Mouse (Mus musculus): ENCODE data around the gene Mlst8. TPM values are rescaled to one million over a fixed set of nuclear protein-coding genes. Genes with fewer than 3 reads are reported as not detected.

Mlst8 gene
- polyA plus RNA-seq, 1 experiment from 2014 or later, result 20.9 TPM

GRCm38 (mm10) chr17:24481027-24481815 lies 2.3 kb upstream of the Mlst8 start:
- no peak overlapping the region for H3K4me3 ChIP-seq (ENCODE audit: low read depth, low read length)
- H3K9ac ChIP-seq (ENCODE audit: low read depth, low read length), result no peak overlapping the region
- no peaks in the 10 kb centered on the region for H3K27me3 ChIP-seq (ENCODE audit: control insufficient read depth, insufficient read depth, low read length)
- H3K27ac ChIP-seq (ENCODE audit: low read depth, low read length), result no peak overlapping the region
- WGBS (ENCODE audit: insufficient replicate concordance), result 89% methylated on average over 20 of the region's 20 CpGs
- no peaks in the 10 kb centered on the region for H3K9me3 ChIP-seq (replicated peaks; ENCODE audit: control insufficient read depth, low read length)
- peaks cover 13% of the 10 kb centered on the region for H3K4me1 ChIP-seq (ENCODE audit: control insufficient read depth, insufficient read depth, low read length)
- H3K36me3 ChIP-seq (ENCODE audit: control insufficient read depth, insufficient read depth, low read length), result peaks cover 6% of the 10 kb centered on the region
- no peak overlapping the region for H3K4me2 ChIP-seq
- no peak for ATAC-seq (replicated peaks; ENCODE audit: insufficient number of reproducible peaks, low FRiP score, low TSS enrichment)

DNA sequence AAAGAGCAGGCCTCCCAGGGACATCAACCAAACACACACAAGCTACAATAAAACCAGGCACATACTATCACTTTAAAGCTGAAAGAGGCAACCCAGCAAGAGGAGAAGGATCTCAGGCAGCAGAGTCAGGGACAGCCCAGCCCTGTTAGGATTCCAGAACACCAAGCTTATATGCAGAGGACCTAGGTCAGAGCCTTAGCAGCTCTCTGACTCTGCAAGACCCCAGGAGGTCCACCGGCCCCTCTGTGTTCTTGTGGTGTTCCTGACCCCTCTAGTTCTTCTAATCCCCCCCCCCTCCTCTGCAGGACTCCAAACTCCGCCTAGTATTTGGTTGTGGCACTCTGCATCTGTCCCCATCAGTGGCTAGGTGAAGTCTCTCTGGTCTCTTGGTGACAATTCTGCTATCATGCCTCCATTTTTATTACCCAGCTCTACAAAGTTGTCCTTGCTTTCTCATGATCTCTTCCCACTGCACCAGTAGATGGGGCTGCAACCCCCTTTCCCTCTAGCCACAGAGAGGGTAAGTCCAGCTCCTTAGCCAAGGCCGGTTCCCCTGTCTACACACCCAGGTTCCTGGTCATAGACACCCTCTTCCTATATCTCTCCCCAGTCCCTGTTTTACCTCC lies 1.4 kb upstream of the Mlst8 start:
- 46% methylated on average over 3 of the region's 3 CpGs for WGBS (ENCODE audit: insufficient replicate concordance)
- no peaks in the 10 kb centered on the region for H3K27me3 ChIP-seq (ENCODE audit: control insufficient read depth, insufficient read depth, low read length)
- peaks cover 9% of the 10 kb centered on the region for H3K4me1 ChIP-seq (ENCODE audit: control insufficient read depth, insufficient read depth, low read length)
- peaks cover 12% of the 10 kb centered on the region for H3K36me3 ChIP-seq (ENCODE audit: control insufficient read depth, insufficient read depth, low read length)
- no peak overlapping the region for H3K27ac ChIP-seq (ENCODE audit: low read depth, low read length)
- H3K9ac ChIP-seq (ENCODE audit: low read depth, low read length), result no peak overlapping the region
- no peak overlapping the region; the same call in 1 of the 2 replicates for H3K4me2 ChIP-seq
- ATAC-seq (replicated peaks; ENCODE audit: insufficient number of reproducible peaks, low FRiP score, low TSS enrichment), result no peak
- H3K4me3 ChIP-seq (ENCODE audit: low read depth, low read length), result no peak overlapping the region
- no peaks in the 10 kb centered on the region for H3K9me3 ChIP-seq (replicated peaks; ENCODE audit: control insufficient read depth, low read length)

GRCm38 (mm10) chr17:24479431-24479830 lies 553 bp upstream of the Mlst8 start:
- WGBS (ENCODE audit: insufficient replicate concordance), result 29% methylated on average over 1 of the region's 1 CpGs
- ATAC-seq (replicated peaks; ENCODE audit: insufficient number of reproducible peaks, low FRiP score, low TSS enrichment), result no peak
- Histone ChIP-seq H3K9ac (ENCODE audit: low read depth, low read length) (no peak overlapping the region), H3K4me3 (ENCODE audit: low read depth, low read length) (peak overlapping the region; percentile 74; the same call in 1 of the 2 replicates), H3K4me2 (peak overlapping the region; percentile 72), H3K27me3 (ENCODE audit: control insufficient read depth, insufficient read depth, low read length) (no peaks in the 10 kb centered on the region), H3K9me3 (replicated peaks; ENCODE audit: control insufficient read depth, low read length) (no peaks in the 10 kb centered on the region), H3K4me1 (ENCODE audit: control insufficient read depth, insufficient read depth, low read length) (peaks cover 7% of the 10 kb centered on the region; the same call in 1 of the 2 replicates), H3K36me3 (ENCODE audit: control insufficient read depth, insufficient read depth, low read length) (peaks cover 17% of the 10 kb centered on the region), H3K27ac (ENCODE audit: low read depth, low read length) (no peak overlapping the region)

DNA sequence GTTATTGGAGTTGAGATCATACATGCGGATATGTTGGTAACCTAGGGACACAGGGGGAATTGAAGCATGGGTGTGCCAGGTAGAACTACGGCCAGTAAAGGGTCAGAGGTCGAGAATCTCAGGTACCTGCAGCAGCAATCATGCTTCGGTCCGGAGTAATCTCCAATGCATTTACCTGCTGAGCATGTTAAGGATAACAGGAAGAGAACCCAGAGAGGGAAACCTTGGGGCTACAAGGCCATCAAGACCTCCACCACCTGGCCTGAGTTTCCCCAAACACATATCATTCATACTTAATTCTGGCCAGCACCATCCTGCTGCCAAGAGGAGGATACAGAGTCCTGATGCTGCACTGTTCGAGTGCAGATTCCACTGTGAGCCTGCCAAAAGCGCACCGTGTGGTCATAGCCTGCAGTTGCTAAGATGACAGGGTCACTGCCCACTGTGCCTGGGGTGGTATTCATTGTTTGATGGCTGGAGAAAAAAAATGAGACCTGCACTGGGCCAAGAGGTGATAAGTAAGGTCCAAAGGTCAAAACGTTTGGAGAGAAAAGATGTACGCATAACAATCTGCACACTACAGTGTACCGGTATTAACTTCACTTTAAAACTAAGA lies 785 bp downstream of the Mlst8 start:
- no peak for ATAC-seq (replicated peaks; ENCODE audit: insufficient number of reproducible peaks, low FRiP score, low TSS enrichment)
- peaks cover 15% of the 10 kb centered on the region; the same call in 1 of the 2 replicates for H3K4me1 ChIP-seq (ENCODE audit: control insufficient read depth, insufficient read depth, low read length)
- H3K36me3 ChIP-seq (ENCODE audit: control insufficient read depth, insufficient read depth, low read length), result peaks cover 24% of the 10 kb centered on the region
- H3K4me2 ChIP-seq, result peak overlapping the region; percentile 72
- H3K9ac ChIP-seq (ENCODE audit: low read depth, low read length), result peak overlapping the region; percentile 87
- 55% methylated on average over 11 of the region's 11 CpGs for WGBS (ENCODE audit: insufficient replicate concordance)
- no peaks in the 10 kb centered on the region for H3K27me3 ChIP-seq (ENCODE audit: control insufficient read depth, insufficient read depth, low read length)
- no peak overlapping the region; the same call in 1 of the 2 replicates for H3K27ac ChIP-seq (ENCODE audit: low read depth, low read length)
- peak overlapping the region; percentile 74 for H3K4me3 ChIP-seq (ENCODE audit: low read depth, low read length)
- no peaks in the 10 kb centered on the region for H3K9me3 ChIP-seq (replicated peaks; ENCODE audit: control insufficient read depth, low read length)

DNA sequence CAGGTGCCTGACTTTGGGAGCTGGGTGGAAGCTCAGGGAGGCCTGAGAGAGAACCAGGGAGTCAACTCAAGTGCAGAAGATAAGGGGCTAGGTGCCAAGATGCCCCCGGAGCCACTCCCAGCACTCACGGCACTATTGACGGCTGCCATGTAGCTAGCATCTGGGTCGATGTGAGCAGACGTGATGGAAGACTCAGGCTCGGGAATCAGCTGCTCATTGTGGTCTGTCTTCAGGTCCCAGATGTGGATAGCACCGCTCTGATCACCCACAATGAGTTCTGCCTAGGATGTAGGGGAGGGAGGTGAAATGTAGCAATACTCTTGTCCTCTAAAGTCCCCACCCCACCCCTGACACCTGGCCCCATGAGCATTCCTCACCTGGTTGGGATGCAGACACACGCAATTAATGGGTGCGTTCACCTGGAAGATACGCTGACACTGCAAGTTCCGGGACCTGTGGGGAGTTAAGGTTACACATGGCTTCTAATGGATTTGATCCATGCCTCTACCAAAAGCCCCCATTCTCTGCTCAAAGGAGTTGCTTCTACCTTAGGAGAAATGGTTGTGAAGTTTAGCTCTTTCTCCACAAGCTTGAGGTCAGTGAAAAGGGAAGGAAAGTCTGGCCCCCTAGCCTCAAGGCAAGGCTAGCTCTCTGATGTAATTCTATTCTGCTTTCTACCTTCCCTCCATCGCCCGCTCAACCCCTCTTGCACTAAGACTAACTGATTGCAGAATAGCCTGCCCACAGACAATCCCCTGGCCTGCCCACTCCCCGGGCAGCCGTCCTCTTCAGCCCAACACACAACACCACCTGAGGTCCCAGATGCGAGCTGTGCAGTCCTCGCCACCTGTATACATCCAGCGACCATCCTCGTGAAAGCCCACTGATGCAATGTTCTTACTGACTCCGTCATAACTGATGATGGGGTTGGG lies 1.6 kb downstream of the Mlst8 start:
- Histone ChIP-seq H3K4me1 (ENCODE audit: control insufficient read depth, insufficient read depth, low read length) (peaks cover 22% of the 10 kb centered on the region), H3K27me3 (ENCODE audit: control insufficient read depth, insufficient read depth, low read length) (no peaks in the 10 kb centered on the region), H3K4me3 (ENCODE audit: low read depth, low read length) (peak overlapping the region; percentile 74), H3K9me3 (replicated peaks; ENCODE audit: control insufficient read depth, low read length) (no peaks in the 10 kb centered on the region), H3K9ac (ENCODE audit: low read depth, low read length) (peak overlapping the region; percentile 87), H3K36me3 (ENCODE audit: control insufficient read depth, insufficient read depth, low read length) (peaks cover 24% of the 10 kb centered on the region), H3K27ac (ENCODE audit: low read depth, low read length) (no peak overlapping the region), H3K4me2 (peak overlapping the region; percentile 72; the same call in 1 of the 2 replicates)
- ATAC-seq (replicated peaks; ENCODE audit: insufficient number of reproducible peaks, low FRiP score, low TSS enrichment), result no peak
- 92% methylated on average over 20 of the region's 20 CpGs for WGBS (ENCODE audit: insufficient replicate concordance)

DNA sequence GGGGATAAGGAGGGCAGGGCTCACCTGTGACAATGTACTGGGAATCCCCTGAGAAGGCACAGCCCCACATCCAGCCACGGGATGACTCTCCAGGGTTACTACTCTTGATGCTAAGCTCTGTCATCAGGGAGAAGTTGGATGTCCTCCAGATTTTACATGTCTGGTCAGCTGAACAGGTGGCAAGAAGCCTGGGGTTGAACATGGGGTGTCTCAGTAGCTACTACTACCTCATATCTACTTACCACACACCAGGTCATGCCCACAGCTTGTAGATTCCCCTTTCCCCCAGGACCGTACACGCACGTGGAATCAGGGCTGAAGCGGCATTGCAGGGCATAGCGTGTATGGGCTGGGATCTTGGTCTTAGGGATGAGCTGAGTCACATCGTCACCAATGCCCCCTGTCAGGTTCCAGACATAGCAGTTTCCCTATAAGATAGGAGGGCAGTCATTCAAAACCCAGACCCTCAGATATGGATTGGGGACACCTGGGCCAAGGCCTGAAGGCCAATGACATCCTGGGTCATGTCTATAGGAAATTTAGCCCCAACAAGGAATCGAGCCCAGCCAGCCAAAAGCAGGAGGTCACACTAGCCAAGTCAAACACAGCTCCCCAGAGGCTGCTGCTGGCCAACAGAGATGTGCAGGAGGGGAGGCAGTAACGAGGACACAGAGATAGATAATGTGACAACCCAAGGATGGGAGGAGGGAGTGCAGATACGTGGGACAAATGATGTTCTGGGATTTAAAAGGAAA lies 2.7 kb downstream of the Mlst8 start:
- no peaks in the 10 kb centered on the region for H3K27me3 ChIP-seq (ENCODE audit: control insufficient read depth, insufficient read depth, low read length)
- no peak for ATAC-seq (replicated peaks; ENCODE audit: insufficient number of reproducible peaks, low FRiP score, low TSS enrichment)
- H3K27ac ChIP-seq (ENCODE audit: low read depth, low read length), result no peak overlapping the region
- 91% methylated on average over 10 of the region's 10 CpGs for WGBS (ENCODE audit: insufficient replicate concordance)
- no peaks in the 10 kb centered on the region for H3K9me3 ChIP-seq (replicated peaks; ENCODE audit: control insufficient read depth, low read length)
- H3K36me3 ChIP-seq (ENCODE audit: control insufficient read depth, insufficient read depth, low read length), result peaks cover 24% of the 10 kb centered on the region
- H3K4me1 ChIP-seq (ENCODE audit: control insufficient read depth, insufficient read depth, low read length), result peaks cover 32% of the 10 kb centered on the region
- H3K4me3 ChIP-seq (ENCODE audit: low read depth, low read length), result no peak overlapping the region
- no peak overlapping the region for H3K4me2 ChIP-seq
- H3K9ac ChIP-seq (ENCODE audit: low read depth, low read length), result no peak overlapping the region

DNA sequence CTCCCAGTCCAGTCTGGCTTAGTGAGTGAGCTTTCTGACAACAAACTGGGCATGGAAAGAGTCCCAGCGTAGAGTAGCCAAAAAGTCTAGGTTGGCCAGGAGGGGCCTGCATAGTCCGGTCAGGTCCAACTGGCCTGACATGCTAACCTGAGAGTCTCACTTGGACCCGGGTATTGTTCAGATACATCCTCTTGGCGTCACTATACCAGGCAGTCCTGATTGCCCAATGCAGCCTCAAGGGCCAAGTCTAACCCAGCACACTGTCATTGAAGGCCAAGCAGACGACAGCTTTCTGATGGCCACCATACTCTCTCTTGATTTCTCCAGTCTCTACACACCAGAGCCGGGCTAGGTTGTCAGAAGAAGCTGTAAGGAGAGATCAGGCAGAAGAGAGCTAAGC lies 3.3 kb downstream of the Mlst8 start:
- Histone ChIP-seq H3K9ac (ENCODE audit: low read depth, low read length) (no peak overlapping the region), H3K36me3 (ENCODE audit: control insufficient read depth, insufficient read depth, low read length) (peaks cover 24% of the 10 kb centered on the region), H3K4me2 (no peak overlapping the region), H3K27me3 (ENCODE audit: control insufficient read depth, insufficient read depth, low read length) (no peaks in the 10 kb centered on the region), H3K9me3 (replicated peaks; ENCODE audit: control insufficient read depth, low read length) (no peaks in the 10 kb centered on the region), H3K4me1 (ENCODE audit: control insufficient read depth, insufficient read depth, low read length) (peaks cover 32% of the 10 kb centered on the region), H3K4me3 (ENCODE audit: low read depth, low read length) (no peak overlapping the region), H3K27ac (ENCODE audit: low read depth, low read length) (no peak overlapping the region)
- no peak for ATAC-seq (replicated peaks; ENCODE audit: insufficient number of reproducible peaks, low FRiP score, low TSS enrichment)
- 88% methylated on average over 6 of the region's 6 CpGs for WGBS (ENCODE audit: insufficient replicate concordance)
